Mouse (Mus musculus) kidney, adult 2 months (tissue): ENCODE measurements around the gene Asxl1. TPM values are rescaled to one million over a fixed set of nuclear protein-coding genes. Genes with fewer than 3 reads are reported as not detected.

Experiments
- DNase-seq: peaks from one replicate; pipeline ENCODE4 v3.0.0; 2021
- H3K27ac ChIP-seq: fragments of 200-500 bp; 2 replicates; pipeline ENCODE4 v1.5.1; 2012; ENCODE audit warnings: low read depth, low read length, control low read depth, inconsistent platforms; ENCODE audit not compliant: insufficient read depth
- H3K27me3 ChIP-seq: fragments of 200-500 bp; replicated peaks from 2 replicates; pipeline ENCODE4 v1.6.1; 2012; ENCODE audit warnings: mild to moderate bottlenecking, moderate library complexity, low read length, inconsistent platforms; ENCODE audit not compliant: control insufficient read depth, insufficient read depth
- H3K36me3 ChIP-seq: fragments of 200-500 bp; 2 replicates; pipeline ENCODE4 v1.6.1; 2012; ENCODE audit warnings: mild to moderate bottlenecking, moderate library complexity, low read length, inconsistent platforms; ENCODE audit not compliant: control insufficient read depth, insufficient read depth
- H3K4me1 ChIP-seq: fragments of 200-500 bp; 2 replicates; pipeline ENCODE4 v1.6.1; 2011; ENCODE audit warnings: low read length; ENCODE audit not compliant: control insufficient read depth, insufficient read depth
- H3K4me3 ChIP-seq: fragments of 200-500 bp; 2 replicates; pipeline ENCODE4 v1.5.1; 2011; ENCODE audit warnings: mild to moderate bottlenecking, low read depth, low read length, control low read depth; ENCODE audit not compliant: insufficient read depth
- CTCF ChIP-seq: fragments of 200-500 bp; conservative IDR thresholded peaks from 2 replicates; pipeline ENCODE4 v1.5.1; 2011; ENCODE audit warnings: low read depth, mild to moderate bottlenecking, control low read depth, low read length, moderate library complexity, mixed read lengths; ENCODE audit not compliant: insufficient read depth, insufficient read length
- POLR2A ChIP-seq: fragments of 200-500 bp; IDR thresholded peaks from one replicate; pipeline ENCODE4 v1.6.1; 2011; ENCODE audit warnings: low read depth, low read length, control low read depth
- WGBS: fragments of 180-500 bp; shearing (Covaris S2); methylation state at CpG from one replicate; pipeline ENCODE4 v1.1.7; 2018; 5-methylcytosine and 5-hydroxymethylcytosine counted together
- polyA plus RNA-seq: library from polyadenylated mRNA; depleted of rRNA; stranded (reverse); fragments of >200 nt; gene quantifications from 2 replicates; pipeline ENCODE4 v1.2.3, GENCODE M21; 2012

The Asxl1 gene
- polyA plus RNA-seq, 1 experiment, result 10.0 TPM

DNA sequence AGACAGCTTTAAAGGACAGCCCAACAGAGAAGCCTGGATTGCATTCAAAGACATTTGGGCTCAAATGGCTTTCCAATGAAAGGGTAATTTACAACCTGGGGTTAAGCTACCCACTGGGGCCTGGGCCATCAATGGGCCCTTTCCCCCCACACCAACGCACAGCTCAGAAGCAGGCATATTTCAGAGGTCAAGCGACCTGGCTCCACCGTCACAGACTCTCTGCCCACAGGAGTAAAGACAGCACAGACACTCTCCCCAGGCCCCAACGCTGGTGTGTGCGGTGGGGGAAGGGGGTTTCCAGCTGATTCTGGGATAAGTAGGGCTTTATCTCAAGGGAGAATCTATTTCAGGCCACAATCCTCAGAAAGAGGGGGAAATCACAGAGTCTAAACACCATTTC lies 97.1 kb downstream of the Asxl1 start:
- DNase-seq, result no peak
- WGBS, result 42% methylated on average over 5 of the region's 5 CpGs
- H3K27ac ChIP-seq, result no peak overlapping the region
- H3K4me1 ChIP-seq, result peaks cover 19% of the 10 kb centered on the region
- no peak overlapping the region; the same call in 1 of the 2 replicates for H3K4me3 ChIP-seq
- no peaks in the 10 kb centered on the region for H3K36me3 ChIP-seq
- TF ChIP-seq POLR2A, result no peak
- no peak for TF ChIP-seq CTCF
- H3K27me3 ChIP-seq, result no peaks in the 10 kb centered on the region

DNA sequence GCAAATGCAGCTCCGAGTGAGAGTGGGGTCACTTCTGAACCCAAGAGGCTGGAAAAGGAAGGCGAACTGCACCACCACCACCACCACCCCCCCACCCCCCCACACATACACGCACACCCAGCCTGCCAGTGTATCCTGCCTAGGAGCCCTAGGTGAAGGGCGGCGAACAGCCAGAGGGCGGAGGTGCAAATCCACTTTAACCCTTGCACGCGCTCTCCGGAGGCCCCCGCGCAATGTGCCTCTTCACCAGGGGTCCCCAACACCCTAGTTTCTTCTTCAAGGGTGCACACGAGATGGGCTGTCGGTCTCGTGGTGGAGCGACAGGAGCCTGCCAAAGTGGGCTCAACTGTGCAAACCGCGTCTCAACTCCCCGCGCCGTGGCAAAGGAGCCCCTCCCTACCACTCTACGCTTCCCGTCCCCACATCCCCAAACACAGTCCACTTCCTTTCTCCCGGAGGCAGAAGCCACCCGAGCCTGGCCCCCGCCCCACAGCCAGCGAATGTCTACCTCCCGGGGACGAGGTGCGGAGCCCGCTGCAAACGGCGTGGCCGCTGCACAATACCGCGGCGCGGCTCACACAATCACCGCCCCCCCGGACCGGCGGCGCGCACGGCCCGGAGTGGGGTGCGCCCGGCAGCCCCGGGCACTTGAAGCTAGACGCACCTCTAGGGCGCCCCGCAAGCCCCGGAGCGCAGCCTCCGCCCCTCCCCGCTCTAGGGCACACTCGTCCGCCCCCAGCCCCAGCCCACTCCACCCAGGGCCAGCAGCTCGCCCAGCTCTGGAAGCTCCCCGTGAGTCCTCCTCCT lies 98.0 kb downstream of the Asxl1 start:
- WGBS, result 2% methylated on average over 59 of the region's 59 CpGs
- no peak for TF ChIP-seq POLR2A
- no peak for TF ChIP-seq CTCF
- Histone ChIP-seq H3K4me3 (peak overlapping the region; percentile 94), H3K27me3 (no peaks in the 10 kb centered on the region), H3K27ac (peak overlapping the region; percentile 75), H3K4me1 (peaks cover 18% of the 10 kb centered on the region), H3K36me3 (no peaks in the 10 kb centered on the region)
- peak; percentile 50 for DNase-seq

DNA sequence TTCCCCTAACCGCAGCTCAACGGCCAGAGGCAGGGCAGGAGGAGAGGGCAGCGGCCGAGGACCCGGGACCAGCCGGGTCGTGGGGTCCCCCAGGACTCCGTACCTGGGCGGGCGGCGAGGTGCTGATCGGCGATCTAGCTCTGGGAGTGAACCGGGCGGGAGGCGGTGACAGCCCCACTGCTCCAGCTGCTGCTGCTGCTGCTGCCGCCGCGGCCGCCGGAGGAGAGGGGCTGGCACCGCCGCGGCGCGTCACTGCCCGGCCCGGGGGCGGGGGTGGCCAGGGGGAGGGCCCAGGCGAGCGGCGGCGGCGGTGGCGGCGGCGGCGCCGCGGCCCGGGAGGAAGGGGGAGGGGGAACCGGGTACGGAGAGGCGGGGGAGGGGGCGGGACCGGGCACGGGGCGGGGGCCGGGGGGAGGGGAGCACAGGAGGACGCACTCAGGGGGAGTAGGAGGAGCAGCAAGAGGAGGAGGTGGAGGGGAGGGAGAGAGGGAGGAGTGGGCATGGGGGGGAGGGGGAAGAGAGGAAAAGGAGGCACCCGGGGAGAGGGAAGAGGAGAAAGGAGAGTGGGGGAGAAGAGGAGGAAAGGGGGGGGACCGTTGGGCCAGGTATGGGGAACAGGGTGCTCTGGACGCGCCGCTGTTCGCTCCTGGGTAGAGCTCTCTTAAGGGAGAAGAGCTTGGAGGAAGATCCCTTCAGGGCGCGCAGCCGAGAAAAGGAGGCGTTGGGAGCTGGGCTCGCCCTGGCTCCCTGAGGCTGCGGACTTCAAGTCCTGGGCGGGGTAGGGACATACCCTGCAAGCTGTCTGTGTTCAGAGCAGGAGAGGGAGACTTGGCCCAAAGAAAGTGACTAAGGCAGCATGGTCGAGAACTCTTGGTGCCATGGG lies 98.9 kb downstream of the Asxl1 start:
- Histone ChIP-seq H3K4me3 (peak overlapping the region; percentile 94), H3K4me1 (peaks cover 18% of the 10 kb centered on the region), H3K36me3 (no peaks in the 10 kb centered on the region), H3K27me3 (no peaks in the 10 kb centered on the region), H3K27ac (peak overlapping the region; percentile 75)
- no peak for TF ChIP-seq POLR2A
- no peak for TF ChIP-seq CTCF
- peak; percentile 80 for DNase-seq
- under 1% methylated on average over 43 of the region's 64 CpGs for WGBS

DNA sequence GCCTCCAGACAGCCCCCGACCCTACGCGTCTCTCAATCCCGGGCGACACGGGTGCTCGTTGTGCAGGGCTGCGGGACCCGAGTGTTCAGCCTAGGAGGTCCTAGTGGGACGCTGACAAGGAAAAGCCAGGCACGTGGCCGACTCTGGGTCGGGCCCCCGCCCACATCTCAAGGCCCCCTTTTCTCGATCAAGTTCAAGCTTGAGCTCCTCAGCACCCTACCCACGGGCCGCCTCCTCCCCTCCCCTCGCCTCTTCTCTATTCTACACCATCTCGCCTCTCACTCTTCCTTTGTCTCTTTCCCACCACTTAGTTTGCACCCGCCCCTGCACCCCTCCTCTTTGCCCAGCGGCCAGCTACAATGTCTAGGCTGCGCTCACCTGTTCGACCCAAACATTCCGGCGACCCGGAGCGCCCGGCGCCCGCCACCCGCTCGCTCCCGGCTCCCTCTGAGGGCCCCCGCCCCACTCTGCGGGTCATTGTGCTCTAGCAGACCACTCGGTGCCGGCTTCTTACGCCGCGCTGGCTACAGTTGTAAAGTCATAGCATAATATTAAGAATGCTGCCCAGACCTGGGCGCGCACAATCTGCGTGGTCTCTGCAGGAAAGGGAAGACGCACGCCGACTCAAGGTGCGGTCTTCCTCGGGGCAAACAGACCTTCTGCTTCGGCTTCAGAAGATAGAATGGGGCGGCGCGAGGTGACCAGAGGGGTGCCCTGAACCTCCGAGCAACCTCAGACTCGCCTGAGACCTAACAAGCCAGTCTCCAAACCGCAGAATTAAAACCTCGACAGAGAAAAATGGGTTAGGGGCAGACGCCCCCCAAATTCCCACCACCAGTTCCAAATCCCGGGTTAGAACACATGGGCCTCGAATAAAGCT lies 99.7 kb downstream of the Asxl1 start:
- Histone ChIP-seq H3K36me3 (no peaks in the 10 kb centered on the region), H3K27me3 (no peaks in the 10 kb centered on the region), H3K4me1 (peaks cover 14% of the 10 kb centered on the region), H3K27ac (peak overlapping the region; percentile 66), H3K4me3 (peak overlapping the region; percentile 94)
- DNase-seq, result no peak
- 1% methylated on average over 59 of the region's 59 CpGs for WGBS
- TF ChIP-seq POLR2A, result no peak
- TF ChIP-seq CTCF, result no peak

- Histone ChIP-seq H3K27me3 (no peaks in the 10 kb centered on the region), H3K36me3 (no peaks in the 10 kb centered on the region), H3K4me3 (peak overlapping the region; percentile 94), H3K27ac (no peak overlapping the region), H3K4me1 (peaks cover 7% of the 10 kb centered on the region)
- DNase-seq, result peak; percentile 80
- TF ChIP-seq POLR2A, result no peak
- TF ChIP-seq CTCF, result 0 out of 2 replicates have a peak, but pooled peaks have one; percentile 25
- WGBS, result under 1% methylated on average over 8 of the region's 8 CpGs
Observed at GRCm38 (mm10) chr2:153446017-153446408, 100.4 kb downstream of the Asxl1 start.

- Histone ChIP-seq H3K4me1 (peaks cover 4% of the 10 kb centered on the region; the same call in 1 of the 2 replicates), H3K27me3 (no peaks in the 10 kb centered on the region), H3K36me3 (no peaks in the 10 kb centered on the region), H3K4me3 (no peak overlapping the region), H3K27ac (no peak overlapping the region)
- 29% methylated on average over 4 of the region's 4 CpGs for WGBS
- TF ChIP-seq POLR2A (no peak), CTCF (no peak)
- DNase-seq, result no peak
Observed at GRCm38 (mm10) chr2:153446476-153446875, 100.8 kb downstream of the Asxl1 start.

DNA sequence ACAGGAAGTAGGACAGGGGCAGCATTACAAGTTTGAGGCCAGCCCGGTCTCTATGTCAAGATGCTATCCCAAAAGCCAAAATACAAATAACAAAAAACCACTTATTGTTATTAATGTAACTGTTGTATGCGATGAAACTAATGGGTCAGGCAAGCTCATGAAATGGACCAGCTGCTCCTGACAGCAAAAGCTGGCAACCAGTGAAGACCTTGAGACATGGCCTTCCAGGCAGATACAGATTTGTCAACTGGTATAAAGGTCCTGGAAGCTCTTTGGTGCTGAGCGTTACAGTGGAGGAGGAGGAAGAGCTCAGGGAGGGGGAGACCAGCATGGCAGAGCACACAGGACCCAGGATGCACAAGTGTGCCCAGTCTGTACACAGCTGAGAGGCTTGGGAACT lies 102.1 kb downstream of the Asxl1 start:
- WGBS, result 86% methylated on average over 3 of the region's 3 CpGs
- Histone ChIP-seq H3K4me1 (no peaks in the 10 kb centered on the region), H3K27me3 (no peaks in the 10 kb centered on the region), H3K27ac (no peak overlapping the region), H3K4me3 (no peak overlapping the region), H3K36me3 (no peaks in the 10 kb centered on the region)
- no peak for DNase-seq
- TF ChIP-seq POLR2A (no peak), CTCF (no peak)
